Mouse (Mus musculus) effector memory CD4-positive, alpha-beta T cell, adult 5 months (primary cell): Measurements from ENCODE around the gene Fntb. TPM values are rescaled to one million over a fixed set of nuclear protein-coding genes. Genes with fewer than 3 reads are reported as not detected.

Experiments
- polyA plus RNA-seq: library from polyadenylated mRNA; unstranded; fragments of 100-300 nt; shearing (Covaris generic); gene quantifications from one replicate; pipeline ENCODE4 v1.2.1, GENCODE M21; 2017

Fntb gene
- 6.1 TPM for polyA plus RNA-seq

GRCm38 (mm10) chr12:76765354-76765851 lies at the start of gene Fntb, which contains the start of gene Churc1:
Gene Fntb (plus strand): TSS chr12:76765589.
Gene Churc1 (plus strand): TSS chr12:76765538.

GRCm38 (mm10) chr12:76795350-76795749 lies 30.0 kb downstream of the Fntb start, which contains the start of gene Gpx2:
Gene Gpx2 (minus strand): TSS chr12:76795554.

GRCm38 (mm10) chr12:76822651-76823041 lies 57.3 kb downstream of the Fntb start, which contains the start of gene Rab15:
Gene Rab15 (minus strand): TSS chr12:76822908.

GRCm38 (mm10) chr12:76961932-76962891 lies 196.8 kb downstream of the Fntb start, which contains the start of gene Max:
Gene Max (minus strand): TSS chr12:76962201.

Other genes with a start within 250 kb of the Fntb start
- gene Plekhg3, start 234.7 kb upstream of the Fntb start, polyA plus RNA-seq, result 2.9 TPM
- gene Sptb, start 55.0 kb upstream of the Fntb start, polyA plus RNA-seq, result 1.7 TPM
- 118 TPM for gene Churc1, start 51 bp upstream of the Fntb start, polyA plus RNA-seq
- gene Gpx2, start 30.0 kb downstream of the Fntb start, polyA plus RNA-seq, result not detected
- not detected for gene Rab15, start 57.3 kb downstream of the Fntb start, polyA plus RNA-seq
- 170 TPM for gene Max, start 196.6 kb downstream of the Fntb start, polyA plus RNA-seq